Mouse (Mus musculus): ENCODE data around the gene Itfg1.

- TF ChIP-seq EP300 (IDR thresholded peaks at IDR 0.05) (no peak), CTCF (IDR thresholded peaks at IDR 0.05) (no peak)
Observed at GRCm38 (mm10) chr8:85730545-85730944, 110.2 kb downstream of the Itfg1 start.

Data from lung, postnatal 0 days (tissue).